Mouse (Mus musculus): ENCODE results near the gene Rbbp9. TPM values are rescaled to one million over a fixed set of nuclear protein-coding genes. Genes with fewer than 3 reads are reported as not detected.
A peak's percentile ranks its signal among the peaks of the same experiment; 100 is the strongest.
"Not testable (repeated sequence)": the region's sequence is repeated elsewhere in the genome, so short reads cannot be mapped to it uniquely, and the experiment has no call there.

Gene Rbbp9
- 59.7 and 65.8 TPM in 2 replicates for polyA plus RNA-seq (2014; fragmentation: Nextera tagmentation; extraction: Ambion mirVana)

DNA sequence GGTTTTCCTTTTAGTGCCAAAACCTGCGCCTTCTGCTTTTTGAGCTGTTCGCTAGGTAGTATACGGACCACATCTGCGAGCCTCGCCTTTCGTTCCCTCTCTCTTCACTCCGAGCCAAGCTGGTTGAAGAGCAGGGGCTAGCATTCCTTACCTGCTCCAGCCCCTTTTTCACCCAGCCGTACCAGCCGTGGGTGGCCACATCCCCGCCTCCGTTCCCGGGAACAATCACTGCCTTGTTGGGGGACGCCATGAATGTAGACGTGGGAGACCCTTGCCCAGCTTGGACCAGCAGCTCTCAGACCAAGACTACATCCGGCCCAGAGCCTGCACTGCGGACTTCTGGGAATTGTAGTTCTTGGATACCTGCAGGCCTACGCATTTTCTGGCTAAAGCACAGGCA is at the start of gene Rbbp9:
TSS of gene Rbbp9 (minus strand) at position 341 of the 400 bp plus-strand sequence.
- DNase-seq (ENCODE audit: low spot score) (peak; percentile 94), ATAC-seq (ENCODE audit: low read depth) (peak; percentile 92)
- no peaks in the 10 kb centered on the region for H3K27me3 ChIP-seq (replicated peaks; ENCODE audit: control insufficient read depth, insufficient read depth, low read length)
- peak within 1 kb of the TSS; percentile 71 for H3K4me2 ChIP-seq (ENCODE audit: low read depth, low read length)
- peaks cover 22% of the 10 kb centered on the region for H3K36me3 ChIP-seq (ENCODE audit: control insufficient read depth, insufficient read depth, low read length)
- H3K27ac ChIP-seq (replicated peaks; ENCODE audit: low read depth, low read length) = peak within 1 kb of the TSS; percentile 86
- under 1% methylated on average over 17 of the region's 17 CpGs for WGBS
- H3K4me3 ChIP-seq (ENCODE audit: low read depth, low read length) = peak within 1 kb of the TSS; percentile 63
- no peaks in the 10 kb centered on the region for H3K9me3 ChIP-seq (ENCODE audit: control insufficient read depth, low read length)
- peak within 1 kb of the TSS; percentile 76 for H3K9ac ChIP-seq (ENCODE audit: low read depth, low read length)
- H3K4me1 ChIP-seq (ENCODE audit: control insufficient read depth, insufficient read depth, low read length) = peaks cover 3% of the 10 kb centered on the region; the same call in 1 of the 2 replicates

DNA sequence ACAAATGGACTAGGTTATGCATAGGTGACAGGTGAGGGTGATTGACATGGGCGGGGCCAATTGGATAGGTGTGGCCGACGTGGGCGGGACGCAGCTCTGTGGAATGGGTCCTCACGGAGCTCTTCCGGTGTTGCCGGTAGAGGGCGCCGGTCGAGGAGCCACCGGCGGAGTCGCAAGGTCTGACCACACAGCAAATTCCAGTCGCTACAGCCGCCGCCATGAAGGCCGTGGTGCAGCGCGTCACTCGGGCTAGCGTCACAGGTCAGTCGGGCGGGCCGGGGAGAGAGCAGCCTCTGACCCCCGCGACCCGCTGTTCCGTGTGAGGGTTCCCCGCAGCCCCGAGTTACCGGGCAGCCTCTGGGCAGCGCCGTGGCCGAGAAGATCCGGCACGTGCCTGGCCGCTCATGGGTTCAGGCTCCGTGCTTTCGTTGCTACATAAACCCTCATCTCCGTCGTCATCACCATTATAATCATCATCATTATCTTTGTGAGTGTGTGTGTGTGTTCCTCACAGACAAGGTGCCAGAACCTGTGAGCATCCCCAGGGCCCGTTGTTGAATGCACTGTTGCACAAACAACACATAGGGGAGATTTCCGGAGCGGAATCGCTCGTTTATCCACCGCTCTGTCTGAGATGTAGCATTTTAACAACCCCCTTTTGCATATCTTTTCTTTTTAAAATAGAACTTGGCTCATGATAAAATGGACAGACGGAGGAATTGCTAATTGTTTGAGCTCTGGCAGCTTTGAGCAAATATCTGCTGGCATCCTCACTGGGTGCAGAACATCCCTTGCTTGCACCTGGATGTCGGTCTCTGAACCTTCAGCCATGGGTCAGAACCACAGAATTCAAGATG is 49.4 kb upstream of the Rbbp9 start, which contains the start of gene Dtd1:
TSS of gene Dtd1 (plus strand) at position 67 of the 857 bp plus-strand sequence.
- H3K9me3 ChIP-seq (ENCODE audit: control insufficient read depth, low read length) = no peaks in the 10 kb centered on the region
- DNase-seq (ENCODE audit: low spot score) = peak; percentile 92

DNA sequence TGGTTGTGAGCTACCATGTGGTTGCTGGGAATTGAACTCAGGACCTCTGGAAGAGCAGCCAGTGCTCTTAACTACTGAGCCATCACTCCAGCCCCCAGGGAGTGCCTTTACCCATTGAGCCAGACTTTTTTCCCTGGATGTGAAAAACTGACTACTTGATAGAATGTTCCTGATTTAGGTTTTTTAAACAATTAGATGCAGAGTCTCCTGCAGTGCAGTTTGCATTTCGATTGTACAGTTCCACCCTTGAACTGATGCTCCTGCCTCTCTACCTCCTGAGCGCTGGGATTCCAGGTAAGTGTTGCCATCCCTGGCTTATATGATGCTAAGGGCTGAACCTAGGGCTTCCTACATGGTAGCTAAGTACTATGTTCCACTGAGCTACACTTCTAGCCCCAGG is 47.3 kb upstream of the Rbbp9 start:
- H3K9ac ChIP-seq (ENCODE audit: low read depth, low read length) = no peak overlapping the region

More for the DNA sequence above, 49.4 kb upstream of the Rbbp9 start, which contains the start of gene Dtd1:
- Histone ChIP-seq H3K4me2 (ENCODE audit: low read depth, low read length) (peak within 1 kb of the TSS; percentile 60), H3K27ac (replicated peaks; ENCODE audit: low read depth, low read length) (peak within 1 kb of the TSS; percentile 68; the same call in 1 of the 2 replicates), H3K9ac (ENCODE audit: low read depth, low read length) (peak within 1 kb of the TSS; percentile 86), H3K4me1 (ENCODE audit: control insufficient read depth, insufficient read depth, low read length) (no peaks in the 10 kb centered on the region), H3K36me3 (ENCODE audit: control insufficient read depth, insufficient read depth, low read length) (no peaks in the 10 kb centered on the region), H3K27me3 (replicated peaks; ENCODE audit: control insufficient read depth, insufficient read depth, low read length) (no peaks in the 10 kb centered on the region), H3K4me3 (ENCODE audit: low read depth, low read length) (peak within 1 kb of the TSS; percentile 68)
- ATAC-seq (ENCODE audit: low read depth) = peak; percentile 96
- 2% methylated on average over 26 of the region's 50 CpGs for WGBS

DNA sequence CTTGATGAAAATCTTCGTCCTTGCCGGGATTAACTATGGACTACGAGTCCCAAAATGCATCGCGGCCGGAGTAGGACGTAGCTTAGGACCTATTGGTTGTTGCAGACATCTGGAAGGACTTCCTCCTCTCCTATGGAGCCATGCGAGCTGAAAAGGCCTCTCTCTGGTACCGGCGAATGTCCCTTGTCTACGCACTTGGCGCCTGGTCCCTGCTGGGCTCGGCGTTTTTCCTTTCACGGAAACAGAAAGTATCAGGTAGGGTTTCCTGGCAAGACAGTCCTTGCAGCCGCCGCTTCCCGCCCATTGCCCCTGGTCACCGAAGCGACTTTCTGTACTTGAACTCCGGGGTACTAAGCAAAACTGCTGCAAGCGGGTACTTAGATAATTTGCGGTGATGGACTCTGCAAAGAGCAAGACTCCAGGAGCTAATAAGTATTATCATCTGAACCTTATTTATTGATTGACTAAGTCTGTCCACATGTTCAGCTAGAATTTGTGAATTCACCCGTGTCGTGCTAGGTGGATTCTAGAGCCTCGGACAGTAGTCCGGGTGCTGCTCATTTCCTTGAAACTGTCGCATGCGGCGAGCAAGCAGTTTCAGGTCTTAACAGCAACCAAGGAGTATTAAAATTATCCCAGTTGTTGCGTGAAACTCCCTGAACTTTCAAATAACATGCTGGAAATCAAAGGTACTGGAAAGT is 43.4 kb upstream of the Rbbp9 start, which contains the start of gene Smim26:
TSS of gene Smim26 (plus strand) at position 104 of the 701 bp plus-strand sequence.
- Histone ChIP-seq H3K27me3 (replicated peaks; ENCODE audit: control insufficient read depth, insufficient read depth, low read length) (no peaks in the 10 kb centered on the region), H3K4me2 (ENCODE audit: low read depth, low read length) (peak within 1 kb of the TSS; percentile 82), H3K27ac (replicated peaks; ENCODE audit: low read depth, low read length) (no peak within 1 kb of the TSS), H3K9ac (ENCODE audit: low read depth, low read length) (peak within 1 kb of the TSS; percentile 79), H3K36me3 (ENCODE audit: control insufficient read depth, insufficient read depth, low read length) (peaks cover 11% of the 10 kb centered on the region), H3K4me1 (ENCODE audit: control insufficient read depth, insufficient read depth, low read length) (peaks cover 6% of the 10 kb centered on the region), H3K9me3 (ENCODE audit: control insufficient read depth, low read length) (no peaks in the 10 kb centered on the region), H3K4me3 (ENCODE audit: low read depth, low read length) (peak within 1 kb of the TSS; percentile 71)
- peak; percentile 97 for ATAC-seq (ENCODE audit: low read depth)
- peak; percentile 95 for DNase-seq (ENCODE audit: low spot score)
- WGBS = 2% methylated on average over 31 of the region's 31 CpGs

More for the DNA sequence above, 47.3 kb upstream of the Rbbp9 start:
- DNase-seq (ENCODE audit: low spot score) = no peak
- Histone ChIP-seq H3K4me1 (ENCODE audit: control insufficient read depth, insufficient read depth, low read length) (peaks cover 6% of the 10 kb centered on the region), H3K4me2 (ENCODE audit: low read depth, low read length) (no peak overlapping the region), H3K27ac (replicated peaks; ENCODE audit: low read depth, low read length) (no peak overlapping the region), H3K9me3 (ENCODE audit: control insufficient read depth, low read length) (no peaks in the 10 kb centered on the region), H3K4me3 (ENCODE audit: low read depth, low read length) (no peak overlapping the region), H3K36me3 (ENCODE audit: control insufficient read depth, insufficient read depth, low read length) (no peaks in the 10 kb centered on the region), H3K27me3 (replicated peaks; ENCODE audit: control insufficient read depth, insufficient read depth, low read length) (no peaks in the 10 kb centered on the region)
- ATAC-seq (ENCODE audit: low read depth) = no peak
- WGBS = 75% methylated on average over 2 of the region's 2 CpGs

DNA sequence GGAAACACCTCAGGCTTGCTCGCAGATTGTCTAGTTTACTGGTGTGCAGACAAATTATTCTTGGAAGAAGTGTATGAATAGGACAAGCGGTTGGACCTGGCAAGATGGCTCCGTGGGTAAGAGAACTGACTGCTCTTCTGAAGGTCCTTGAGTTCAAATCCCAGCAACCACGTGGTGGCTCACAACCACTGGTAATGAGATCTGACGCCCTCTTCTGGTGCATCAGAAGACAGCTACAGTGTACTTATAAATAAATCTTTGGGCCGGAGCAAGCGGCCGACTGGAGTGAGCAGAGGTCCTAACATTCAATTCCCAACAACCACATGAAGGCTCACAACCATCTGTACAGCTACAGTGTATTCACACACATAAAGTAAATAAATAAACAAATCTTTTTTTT is 42.4 kb upstream of the Rbbp9 start:
- H3K36me3 ChIP-seq (ENCODE audit: control insufficient read depth, insufficient read depth, low read length) = peaks cover 22% of the 10 kb centered on the region
- not testable (repeated sequence) for DNase-seq (ENCODE audit: low spot score); H3K4me2 ChIP-seq (ENCODE audit: low read depth, low read length); ATAC-seq (ENCODE audit: low read depth); H3K9ac ChIP-seq (ENCODE audit: low read depth, low read length); H3K9me3 ChIP-seq (ENCODE audit: control insufficient read depth, low read length); H3K27ac ChIP-seq (replicated peaks; ENCODE audit: low read depth, low read length); H3K4me3 ChIP-seq (ENCODE audit: low read depth, low read length); H3K27me3 ChIP-seq (replicated peaks; ENCODE audit: control insufficient read depth, insufficient read depth, low read length); H3K4me1 ChIP-seq (ENCODE audit: control insufficient read depth, insufficient read depth, low read length)
- WGBS = 61% methylated on average over 8 of the region's 8 CpGs

DNA sequence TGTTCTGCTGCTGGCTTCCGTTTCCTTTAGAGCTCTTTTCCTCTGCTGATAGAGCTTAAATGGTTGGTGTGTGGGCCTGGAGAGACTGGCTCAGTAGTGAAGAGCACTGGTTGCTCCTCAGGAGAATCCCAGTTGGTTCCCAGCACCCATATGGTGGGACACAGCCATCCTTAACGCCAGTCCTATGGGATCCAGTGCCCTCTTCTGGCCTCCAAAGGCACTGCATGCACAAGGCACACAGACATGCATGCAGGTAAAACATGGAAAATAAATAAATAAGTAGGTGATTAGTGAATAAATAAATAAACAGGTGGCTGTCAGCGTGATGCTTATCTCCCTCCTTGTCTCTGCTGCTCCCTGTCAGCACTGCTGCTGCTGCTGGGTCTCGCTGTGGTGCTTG is 38.1 kb upstream of the Rbbp9 start:
- Histone ChIP-seq H3K9me3 (ENCODE audit: control insufficient read depth, low read length) (0 out of 2 replicates have a peak, but pooled peaks cover 4% of the 10 kb centered on the region), H3K4me2 (ENCODE audit: low read depth, low read length) (no peak overlapping the region), H3K36me3 (ENCODE audit: control insufficient read depth, insufficient read depth, low read length) (peaks cover 62% of the 10 kb centered on the region), H3K27ac (replicated peaks; ENCODE audit: low read depth, low read length) (no peak overlapping the region), H3K9ac (ENCODE audit: low read depth, low read length) (no peak overlapping the region), H3K4me1 (ENCODE audit: control insufficient read depth, insufficient read depth, low read length) (no peaks in the 10 kb centered on the region), H3K4me3 (ENCODE audit: low read depth, low read length) (no peak overlapping the region), H3K27me3 (replicated peaks; ENCODE audit: control insufficient read depth, insufficient read depth, low read length) (no peaks in the 10 kb centered on the region)
- ATAC-seq (ENCODE audit: low read depth) (no peak), DNase-seq (ENCODE audit: low spot score) (no peak)
- 80% methylated on average over 4 of the region's 4 CpGs for WGBS

DNA sequence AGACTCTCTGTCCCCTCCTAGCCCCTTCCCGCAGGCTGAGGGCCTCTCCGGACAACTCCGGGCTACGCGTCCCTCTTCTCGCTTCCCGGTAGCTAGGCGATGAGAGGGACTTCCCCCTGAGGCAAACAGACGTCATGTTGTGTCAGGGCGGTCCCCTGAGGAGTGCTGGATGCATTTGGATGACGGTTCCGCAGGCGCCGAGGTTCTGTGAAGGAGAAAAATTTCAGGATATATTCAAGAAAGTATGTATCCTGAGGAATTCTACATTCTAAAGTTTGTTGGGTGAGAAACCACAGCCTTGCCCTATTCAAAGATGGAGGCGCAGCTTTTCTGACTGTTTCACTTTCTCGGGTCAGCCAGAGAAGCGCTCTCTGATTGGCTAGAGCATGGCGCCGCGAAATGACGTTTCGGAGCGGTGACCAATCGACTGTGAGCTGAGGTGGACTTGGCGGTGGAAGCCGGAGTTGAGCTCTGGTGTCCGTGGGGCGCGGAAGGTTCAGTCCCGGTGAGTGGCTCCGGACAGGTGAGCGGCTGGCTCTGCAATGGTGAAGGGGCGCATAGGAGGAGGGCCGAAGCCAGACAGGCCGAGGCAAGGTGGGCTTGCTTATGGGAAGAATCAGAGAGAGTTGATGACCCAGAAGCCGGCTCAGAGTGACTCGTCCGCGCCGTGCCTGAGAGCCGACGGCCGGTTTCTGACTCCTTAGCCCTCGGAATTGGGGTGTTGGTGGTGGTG is 5.3 kb upstream of the Rbbp9 start, which contains the start of gene Sec23b:
TSS of gene Sec23b (plus strand) at position 410 of the 733 bp plus-strand sequence.
- DNase-seq (ENCODE audit: low spot score) (peak; percentile 98), ATAC-seq (ENCODE audit: low read depth) (peak; percentile 98)
- Histone ChIP-seq H3K4me3 (ENCODE audit: low read depth, low read length) (peak within 1 kb of the TSS; percentile 67), H3K4me1 (ENCODE audit: control insufficient read depth, insufficient read depth, low read length) (peaks cover 8% of the 10 kb centered on the region), H3K27ac (replicated peaks; ENCODE audit: low read depth, low read length) (peak within 1 kb of the TSS; percentile 95), H3K36me3 (ENCODE audit: control insufficient read depth, insufficient read depth, low read length) (peaks cover 14% of the 10 kb centered on the region; the same call in 1 of the 2 replicates), H3K27me3 (replicated peaks; ENCODE audit: control insufficient read depth, insufficient read depth, low read length) (no peaks in the 10 kb centered on the region), H3K9ac (ENCODE audit: low read depth, low read length) (peak within 1 kb of the TSS; percentile 79), H3K9me3 (ENCODE audit: control insufficient read depth, low read length) (no peaks in the 10 kb centered on the region), H3K4me2 (ENCODE audit: low read depth, low read length) (peak within 1 kb of the TSS; percentile 68)
- WGBS = 1% methylated on average over 44 of the region's 44 CpGs
